ENCODE assay signal across 26 mouse cellular contexts in the genomic region with DNA sequence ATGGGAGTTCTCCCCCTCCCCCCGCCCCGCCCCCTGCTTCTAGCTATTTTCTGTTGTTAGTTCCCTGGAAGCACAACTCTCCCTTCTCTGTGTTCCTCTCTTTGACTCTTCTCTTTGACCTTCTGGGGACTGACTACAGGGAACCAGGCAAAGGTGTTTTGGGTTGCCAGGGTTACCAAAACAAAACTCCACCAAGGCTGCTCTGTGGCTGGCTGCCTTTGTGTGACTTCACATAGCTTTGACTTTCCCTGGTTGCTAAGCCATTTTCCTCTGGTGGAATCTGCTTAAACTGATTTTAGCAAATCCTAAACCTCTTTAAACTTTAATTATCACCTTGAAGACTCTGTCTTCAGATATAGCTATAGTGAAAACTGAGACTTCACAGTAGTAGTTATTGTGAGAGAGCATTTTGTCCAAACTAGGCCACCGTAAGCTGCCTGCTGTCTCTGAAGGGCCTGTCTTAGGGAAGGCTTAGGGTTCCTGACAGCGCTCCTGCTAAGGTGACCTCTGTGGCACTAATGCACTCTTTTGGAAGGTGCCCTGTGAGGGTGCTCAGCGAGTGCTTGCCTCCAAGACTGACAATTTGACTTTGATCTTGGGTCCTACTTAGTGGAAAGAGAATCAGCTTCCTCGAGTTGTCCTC. TPM values are rescaled to one million over a fixed set of nuclear protein-coding genes. Genes with fewer than 3 reads are reported as not detected.
DNase-seq lines count a peak whose midpoint lies in the region; ATAC-seq and TF ChIP-seq lines count a peak whose summit lies in the region.
"Had no signal": no experiment of that assay in that cellular context is flagged by ENCODE, and none has a peak within 500 bp of the region (broad histone marks: within the 10 kb centered on the region; RNA-seq: fewer than 3 reads in every experiment).

No protein-coding gene starts in this region.

- H3K4me1 ChIP-seq in hindbrain, embryonic 10.5 days (replicated peaks), result peaks cover 29% of the 10 kb centered on the region
- H3K4me1 ChIP-seq in hindbrain, embryonic 13.5 days (replicated peaks), result peaks cover 17% of the 10 kb centered on the region
- peaks cover 83% of the 10 kb centered on the region for H3K4me1 ChIP-seq in E14TG2a.4 (replicated peaks; ENCODE audit: low read depth, low read length)
- peaks cover 26% of the 10 kb centered on the region for H3K4me1 ChIP-seq in embryonic facial prominence, embryonic 10.5 days

- no peak overlapping the region; the same call in 1 of the 2 replicates for H3K27ac ChIP-seq in hindbrain, embryonic 10.5 days
- H3K27ac ChIP-seq in hindbrain, embryonic 13.5 days, result no peak overlapping the region
- no peak overlapping the region for H3K27ac ChIP-seq in embryonic facial prominence, embryonic 10.5 days (replicated peaks)
- H3K27ac ChIP-seq: embryonic facial prominence, embryonic 13.5 days; heart, embryonic 10.5 days had no signal

- TF ChIP-seq CTCF in E14TG2a.4 (conservative IDR thresholded peaks at IDR 0.05; ENCODE audit: low read length), result no peak

- H3K4me2 ChIP-seq in hindbrain, embryonic 13.5 days, result no peak overlapping the region

- DNase-seq in CD4-positive, CD25-positive, alpha-beta regulatory T cell, adult 2 months (ENCODE audit: low read depth, low spot score), result peak; percentile 49
- DNase-seq in hindbrain, embryonic 10.5 days (ENCODE audit: low spot score), result peak; percentile 42
- DNase-seq in embryonic facial prominence, embryonic 10.5 days (ENCODE audit: low spot score), result peak; percentile 33
- no peak for DNase-seq in spleen, postnatal 36 days (ENCODE audit: low spot score in 2 of 2)
- DNase-seq in gastrocnemius, adult 18-20 months (ENCODE audit: low spot score), result no peak
- DNase-seq: adrenal gland, adult 2 months; cerebellum, adult 11-12 months; cerebellum, postnatal 25 days; gastrocnemius, postnatal 14 days; kidney, adult 9 months; kidney, postnatal 4 days; lung, adult 2 months; midbrain, embryonic 14.5 days; spleen, adult 18-20 months; thymus, postnatal 25 days had no signal

- no peak overlapping the region for H3K9ac ChIP-seq in hindbrain, embryonic 13.5 days
- H3K9ac ChIP-seq: embryonic facial prominence, embryonic 13.5 days had no signal

- H3K27me3 ChIP-seq in hindbrain, embryonic 10.5 days (ENCODE audit: insufficient read depth, poor library complexity, severe bottlenecking), result peaks cover 62% of the 10 kb centered on the region
- peaks cover 66% of the 10 kb centered on the region for H3K27me3 ChIP-seq in hindbrain, embryonic 13.5 days
- H3K27me3 ChIP-seq in E14TG2a.4 (ENCODE audit: insufficient read depth, low read length), result no peaks in the 10 kb centered on the region
- H3K27me3 ChIP-seq in embryonic facial prominence, embryonic 10.5 days (replicated peaks; ENCODE audit: low read depth, poor library complexity, severe bottlenecking), result peaks cover 76% of the 10 kb centered on the region

- H3K4me3 ChIP-seq in hindbrain, embryonic 10.5 days, result no peak overlapping the region
- no peak overlapping the region for H3K4me3 ChIP-seq in hindbrain, embryonic 13.5 days
- H3K4me3 ChIP-seq in E14TG2a.4 (replicated peaks; ENCODE audit: low read length), result peak overlapping the region; percentile 85
- no peak overlapping the region for H3K4me3 ChIP-seq in embryonic facial prominence, embryonic 10.5 days

- no peak for ATAC-seq in CD4-positive, CD25-positive, alpha-beta regulatory T cell, adult 4 months
- ATAC-seq in hindbrain, embryonic 13.5 days (ENCODE audit: low FRiP score), result no peak

- H3K9me3 ChIP-seq in hindbrain, embryonic 10.5 days, result no peaks in the 10 kb centered on the region
- no peaks in the 10 kb centered on the region for H3K9me3 ChIP-seq in hindbrain, embryonic 13.5 days
- no peaks in the 10 kb centered on the region for H3K9me3 ChIP-seq in E14TG2a.4 (ENCODE audit: low read length)
- no peaks in the 10 kb centered on the region for H3K9me3 ChIP-seq in embryonic facial prominence, embryonic 10.5 days
- H3K9me3 ChIP-seq: embryonic facial prominence, embryonic 13.5 days; heart, embryonic 10.5 days had no signal

- 47% methylated on average over 6 of the region's 6 CpGs for WGBS in hindbrain, embryonic 10.5 days
- WGBS in hindbrain, embryonic 13.5 days, result 51% methylated on average over 6 of the region's 6 CpGs
- 57% methylated on average over 6 of the region's 6 CpGs for WGBS in embryonic facial prominence, embryonic 10.5 days

- no peaks in the 10 kb centered on the region for H3K36me3 ChIP-seq in hindbrain, embryonic 10.5 days
- no peaks in the 10 kb centered on the region for H3K36me3 ChIP-seq in hindbrain, embryonic 13.5 days
- peaks cover 67% of the 10 kb centered on the region for H3K36me3 ChIP-seq in E14TG2a.4 (ENCODE audit: insufficient read depth, low read length)
- H3K36me3 ChIP-seq in embryonic facial prominence, embryonic 10.5 days (replicated peaks), result no peaks in the 10 kb centered on the region
- H3K36me3 ChIP-seq: embryonic facial prominence, embryonic 13.5 days; heart, embryonic 10.5 days had no signal

RNA-seq across cellular contexts. Expression of gene Utf1, which starts 8.5 kb away (rescaled TPM):
- polyA plus RNA-seq in CD4-positive, CD25-positive, alpha-beta regulatory T cell, adult 4 months (2017; shearing (Covaris generic)), result 1 to 10 TPM; 3.7 to 6.1 TPM
- not detected in 2 replicates for polyA plus RNA-seq in hindbrain, embryonic 10.5 days (2016; fragmentation: Nextera tagmentation; extraction: Ambion mirVana)
- not detected in 2 replicates for polyA plus RNA-seq in hindbrain, embryonic 13.5 days (2015; fragmentation: Nextera tagmentation; extraction: Ambion mirVana)
- polyA plus RNA-seq in embryonic facial prominence, embryonic 10.5 days (2016; fragmentation: Nextera tagmentation; extraction: Ambion mirVana), result 0.20 and 0.36 TPM in 2 replicates
- total RNA-seq in gastrocnemius, adult 18-20 months (2021), result not detected
- total RNA-seq: adrenal gland, adult 2 months; gastrocnemius, postnatal 14 days; hematopoietic stem cell, adult 5-6 weeks; layer of hippocampus, postnatal 10 days; left cerebral cortex, postnatal 10 days had no signal
- polyA plus RNA-seq: intestine, embryonic 14.5 days; lung, adult 2 months; macrophage; midbrain, embryonic 14.5 days; stomach, embryonic 16.5 days had no signal

RNA-seq across cellular contexts. Expression of gene 6430531B16Rik, which starts 26.4 kb away (rescaled TPM):
- polyA plus RNA-seq in CD4-positive, CD25-positive, alpha-beta regulatory T cell, adult 4 months (2017; shearing (Covaris generic)), result 1 to 10 TPM in 1 of 2 experiments, under 1 TPM in 1; 0.46 to 1.6 TPM
- polyA plus RNA-seq in hindbrain, embryonic 10.5 days (2016; fragmentation: Nextera tagmentation; extraction: Ambion mirVana), result 1.0 and 1.1 TPM in 2 replicates
- 0.91 and 1.2 TPM in 2 replicates for polyA plus RNA-seq in hindbrain, embryonic 13.5 days (2015; fragmentation: Nextera tagmentation; extraction: Ambion mirVana)
- 0.92 and 1.3 TPM in 2 replicates for polyA plus RNA-seq in embryonic facial prominence, embryonic 10.5 days (2016; fragmentation: Nextera tagmentation; extraction: Ambion mirVana)
- total RNA-seq in gastrocnemius, adult 18-20 months (2021), result not detected
- total RNA-seq: adrenal gland, adult 2 months; gastrocnemius, postnatal 14 days had no signal
- polyA plus RNA-seq: intestine, embryonic 14.5 days; macrophage had no signal

RNA-seq across cellular contexts. Expression of gene Adam8, which starts 40.2 kb away (rescaled TPM):
- polyA plus RNA-seq in CD4-positive, CD25-positive, alpha-beta regulatory T cell, adult 4 months (2017; shearing (Covaris generic)), result 10 to 100 TPM; 14.0 to 17.8 TPM
- 2.4 and 4.1 TPM in 2 replicates for polyA plus RNA-seq in hindbrain, embryonic 10.5 days (2016; fragmentation: Nextera tagmentation; extraction: Ambion mirVana)
- 3.9 and 5.3 TPM in 2 replicates for polyA plus RNA-seq in hindbrain, embryonic 13.5 days (2015; fragmentation: Nextera tagmentation; extraction: Ambion mirVana)
- polyA plus RNA-seq in embryonic facial prominence, embryonic 10.5 days (2016; fragmentation: Nextera tagmentation; extraction: Ambion mirVana), result 1.7 and 2.3 TPM in 2 replicates
- total RNA-seq in gastrocnemius, adult 18-20 months (2021), result under 1 TPM; 0.30 to 0.47 TPM

RNA-seq across cellular contexts. Expression of gene Kndc1, which starts 57.6 kb away (rescaled TPM):
- polyA plus RNA-seq in CD4-positive, CD25-positive, alpha-beta regulatory T cell, adult 4 months (2017; shearing (Covaris generic)), result under 1 TPM; 0.44 to 0.58 TPM
- 0.58 and 1.0 TPM in 2 replicates for polyA plus RNA-seq in hindbrain, embryonic 10.5 days (2016; fragmentation: Nextera tagmentation; extraction: Ambion mirVana)
- 8.3 and 10.0 TPM in 2 replicates for polyA plus RNA-seq in hindbrain, embryonic 13.5 days (2015; fragmentation: Nextera tagmentation; extraction: Ambion mirVana)
- 0.11 and 0.40 TPM in 2 replicates for polyA plus RNA-seq in embryonic facial prominence, embryonic 10.5 days (2016; fragmentation: Nextera tagmentation; extraction: Ambion mirVana)
- not detected for total RNA-seq in gastrocnemius, adult 18-20 months (2021)
- total RNA-seq: hematopoietic stem cell, adult 5-6 weeks had no signal
- polyA plus RNA-seq: macrophage had no signal

Comparison
In these comparisons a context has a peak if more than half of its experiments do, and no peak if none do; other contexts are left out.
1. DNase-seq: peak in CD4-positive, CD25-positive, alpha-beta regulatory T cell, adult 2 months (single experiment), hindbrain, embryonic 10.5 days (single experiment) and embryonic facial prominence, embryonic 10.5 days (single experiment); none in spleen, postnatal 36 days (0 of 2) and gastrocnemius, adult 18-20 months (single experiment).